Mouse (Mus musculus) heart, embryonic 16.5 days (tissue): ENCODE data around the gene Tnip2. TPM values are rescaled to one million over a fixed set of nuclear protein-coding genes. Genes with fewer than 3 reads are reported as not detected.
A peak's percentile ranks its signal among the peaks of the same experiment; 100 is the strongest.

Experiments
- ATAC-seq: fragments of 200-750 bp; cut with Nextera tagmentation; replicated peaks from 2 replicates; pipeline ENCODE4 v1.8.0; 2017; ENCODE audit warnings: moderate number of reproducible peaks; ENCODE audit not compliant: insufficient read depth, low FRiP score; ENCODE audit errors: extremely low read depth
- H3K27ac ChIP-seq: fragments of 300-500 bp; sonication (generic); 2 replicates; pipeline ENCODE4 v1.5.1; 2014; ENCODE audit warnings: mild to moderate bottlenecking, low read length, control low read depth, moderate library complexity
- H3K27me3 ChIP-seq: fragments of 300-500 bp; sonication (generic); 2 replicates; pipeline ENCODE4 v1.6.1; 2014; ENCODE audit warnings: low read length, mixed read lengths; ENCODE audit not compliant: control insufficient read depth, insufficient read depth
- H3K36me3 ChIP-seq: fragments of 300-500 bp; sonication (generic); 2 replicates; pipeline ENCODE4 v1.6.1; 2014; ENCODE audit not compliant: control insufficient read depth, insufficient read depth
- H3K4me1 ChIP-seq: fragments of 300-500 bp; sonication (generic); 2 replicates; pipeline ENCODE4 v1.6.1; 2014; ENCODE audit warnings: low read length, mixed read lengths; ENCODE audit not compliant: control insufficient read depth, insufficient read depth
- H3K4me2 ChIP-seq: fragments of 300-500 bp; sonication (generic); 2 replicates; pipeline ENCODE4 v1.6.1; 2014; ENCODE audit warnings: low read depth, mild to moderate bottlenecking, control low read depth, low read length
- H3K4me3 ChIP-seq: fragments of 300-500 bp; sonication (generic); 2 replicates; pipeline ENCODE4 v1.5.1; 2014; ENCODE audit warnings: mild to moderate bottlenecking, control low read depth, low read length
- H3K9ac ChIP-seq: fragments of 300-500 bp; sonication (generic); 2 replicates; pipeline ENCODE4 v1.6.1; 2014; ENCODE audit warnings: low read length, control low read depth
- H3K9me3 ChIP-seq: fragments of 300-500 bp; sonication (generic); replicated peaks from 2 replicates; pipeline ENCODE4 v1.6.1; 2016; ENCODE audit warnings: low read length; ENCODE audit not compliant: control insufficient read depth
- WGBS: fragments of 180-500 bp; shearing (Covaris S2); extraction: QIAGEN DNeasy Blood & Tissue Kit; methylation state at CpG from one replicate; pipeline ENCODE4 v1.1.7; 2014; 5-methylcytosine and 5-hydroxymethylcytosine counted together
- polyA plus RNA-seq: library from polyadenylated mRNA; unstranded; fragments of >200 nt; fragmentation: Nextera tagmentation; extraction: Ambion mirVana; gene quantifications from 2 replicates; pipeline ENCODE4 v1.2.1, GENCODE M21; 2015

The Tnip2 gene
- polyA plus RNA-seq, 1 experiment from 2014 or later = 18.2 TPM

DNA sequence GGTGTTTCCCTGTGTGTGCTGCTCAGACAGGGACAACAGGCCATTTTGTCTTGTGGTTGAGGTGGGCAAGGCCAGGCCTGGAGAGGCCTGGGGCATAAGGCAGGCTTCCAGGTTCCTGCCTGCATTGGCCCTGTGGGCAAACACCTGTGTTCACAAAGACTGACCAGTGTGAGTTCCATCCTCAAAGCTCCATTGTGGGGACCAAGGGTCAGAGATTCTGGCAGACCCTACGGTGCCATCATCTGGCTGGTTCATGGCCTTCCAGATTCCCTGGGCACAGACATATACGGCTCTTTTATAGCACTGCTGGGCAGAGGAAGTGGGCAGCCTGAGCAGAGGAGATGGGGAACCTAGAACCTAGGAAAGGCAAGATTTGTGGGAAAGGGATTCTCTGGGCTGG, 13.6 kb upstream of the Tnip2 start:
- Histone ChIP-seq H3K36me3 (no peaks in the 10 kb centered on the region), H3K27me3 (no peaks in the 10 kb centered on the region), H3K27ac (no peak overlapping the region), H3K4me1 (peaks cover 3% of the 10 kb centered on the region), H3K4me3 (no peak overlapping the region), H3K9me3 (no peaks in the 10 kb centered on the region), H3K9ac (no peak overlapping the region), H3K4me2 (no peak overlapping the region)
- no peak for ATAC-seq
- 83% methylated on average over 2 of the region's 2 CpGs for WGBS

GRCm38 (mm10) chr5:34526477-34526775, 12.6 kb upstream of the Tnip2 start:
- no peak for ATAC-seq
- no peaks in the 10 kb centered on the region for H3K9me3 ChIP-seq
- peaks cover 5% of the 10 kb centered on the region for H3K4me1 ChIP-seq
- H3K4me3 ChIP-seq = peak overlapping the region; percentile 68
- WGBS = 50% methylated on average over 5 of the region's 5 CpGs
- no peak overlapping the region for H3K27ac ChIP-seq
- H3K27me3 ChIP-seq = no peaks in the 10 kb centered on the region
- H3K36me3 ChIP-seq = no peaks in the 10 kb centered on the region
- H3K9ac ChIP-seq = no peak overlapping the region
- H3K4me2 ChIP-seq = peak overlapping the region; percentile 80

DNA sequence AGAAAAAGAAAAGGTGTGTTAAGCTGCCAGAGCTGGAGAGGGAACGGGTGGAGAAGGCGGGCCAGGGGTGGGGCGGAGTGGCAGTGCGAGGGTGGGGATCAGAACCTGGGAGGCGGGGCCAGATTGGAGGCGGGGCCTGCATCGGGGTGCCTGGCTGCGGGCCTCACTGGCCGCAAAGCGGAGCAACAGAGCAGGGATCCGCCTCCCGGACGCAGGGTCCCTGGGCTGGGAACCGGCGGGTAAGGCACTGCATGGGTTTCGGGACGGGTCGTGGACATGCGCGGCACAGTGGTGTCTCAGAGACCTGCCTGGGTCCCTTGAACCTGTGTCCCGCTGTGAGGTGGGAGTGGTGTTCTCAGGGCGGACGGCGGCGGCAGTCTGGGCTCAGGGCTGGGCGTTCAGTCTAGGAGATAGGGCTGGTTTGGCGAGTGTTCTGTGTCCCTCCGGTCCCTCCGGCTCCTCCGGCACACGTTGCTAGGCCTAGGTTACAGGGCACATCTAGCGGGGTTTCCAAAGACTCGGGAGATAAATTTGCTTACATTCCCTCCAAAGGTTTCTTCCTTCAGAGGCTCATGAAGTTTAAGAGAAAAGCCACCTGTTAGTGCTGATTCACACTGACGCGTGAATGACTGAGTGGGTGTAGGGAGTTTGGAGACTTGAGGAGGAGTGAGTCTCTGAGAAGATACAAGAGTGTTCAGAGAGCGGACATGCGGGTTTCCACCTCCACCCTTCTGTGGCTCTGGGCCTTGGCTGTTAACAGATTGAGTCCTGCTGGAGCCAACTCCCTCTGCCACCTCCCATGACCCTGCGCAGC, 12.1 kb upstream of the Tnip2 start, which contains the start of gene Sh3bp2:
Gene Sh3bp2, plus strand, starts transcription at position 176 of the 814 bp plus-strand sequence.
- Histone ChIP-seq H3K4me3 (peak within 1 kb of the TSS; percentile 68), H3K27ac (peak within 1 kb of the TSS; percentile 63; the same call in 1 of the 2 replicates), H3K27me3 (no peaks in the 10 kb centered on the region), H3K4me2 (peak within 1 kb of the TSS; percentile 80), H3K9me3 (no peaks in the 10 kb centered on the region), H3K36me3 (no peaks in the 10 kb centered on the region), H3K9ac (peak within 1 kb of the TSS; percentile 79), H3K4me1 (peaks cover 11% of the 10 kb centered on the region)
- WGBS = 3% methylated on average over 38 of the region's 38 CpGs
- peak; percentile 91 for ATAC-seq

DNA sequence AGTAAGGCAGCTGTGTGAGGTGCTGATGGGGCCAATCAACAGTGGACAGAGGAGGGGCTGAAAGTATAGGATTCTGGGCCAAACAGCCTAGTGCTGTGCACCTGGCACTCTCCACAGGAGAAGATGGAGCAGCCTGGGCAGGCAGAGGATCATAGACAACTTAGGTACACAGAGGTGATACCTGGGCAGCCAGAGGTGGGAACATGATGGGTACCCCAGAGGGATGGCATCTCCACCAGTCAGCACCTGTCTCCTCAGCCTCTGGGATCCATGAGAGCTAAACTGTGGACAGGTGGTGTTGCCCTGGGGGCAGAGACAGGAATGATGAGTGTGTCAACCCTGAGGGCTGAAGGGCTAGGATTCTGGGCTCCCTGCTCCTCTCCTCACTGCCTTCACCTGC, 10.7 kb upstream of the Tnip2 start:
- H3K36me3 ChIP-seq = no peaks in the 10 kb centered on the region
- no peak overlapping the region for H3K4me2 ChIP-seq
- peaks cover 16% of the 10 kb centered on the region for H3K4me1 ChIP-seq
- ATAC-seq = no peak
- no peak overlapping the region for H3K9ac ChIP-seq
- H3K9me3 ChIP-seq = no peaks in the 10 kb centered on the region
- no peak overlapping the region for H3K27ac ChIP-seq
- H3K4me3 ChIP-seq = no peak overlapping the region
- no peaks in the 10 kb centered on the region for H3K27me3 ChIP-seq

DNA sequence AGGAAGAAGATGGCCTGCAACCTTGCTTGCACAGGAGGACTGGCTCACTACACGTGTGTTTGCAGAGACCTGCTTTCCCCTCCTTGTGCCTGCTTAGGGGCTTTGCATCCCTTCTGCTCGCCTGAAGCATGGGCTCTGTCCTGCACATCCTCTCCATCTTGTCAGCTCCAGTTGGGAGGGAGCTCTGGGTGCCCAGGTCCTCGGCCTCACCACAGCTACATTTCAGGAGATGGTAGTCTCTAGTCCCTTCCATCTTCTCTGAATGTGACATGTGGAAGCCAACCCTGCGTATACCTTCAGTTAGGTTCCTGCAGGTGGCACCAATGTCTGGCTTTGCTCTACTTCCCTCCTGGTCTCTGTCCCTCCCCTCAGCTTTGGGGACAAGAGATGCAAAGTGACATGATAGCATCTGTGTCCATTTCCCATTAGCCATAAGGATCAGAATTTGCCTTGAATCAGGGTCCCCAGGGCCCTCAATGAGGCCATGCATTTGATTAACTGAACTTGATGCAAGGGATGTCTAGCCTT, 10.2 kb upstream of the Tnip2 start:
- Histone ChIP-seq H3K9ac (no peak overlapping the region), H3K4me2 (no peak overlapping the region), H3K9me3 (no peaks in the 10 kb centered on the region), H3K4me1 (peaks cover 16% of the 10 kb centered on the region), H3K36me3 (no peaks in the 10 kb centered on the region), H3K27ac (no peak overlapping the region), H3K27me3 (no peaks in the 10 kb centered on the region), H3K4me3 (no peak overlapping the region)
- ATAC-seq = no peak
- 57% methylated on average over 4 of the region's 4 CpGs for WGBS

DNA sequence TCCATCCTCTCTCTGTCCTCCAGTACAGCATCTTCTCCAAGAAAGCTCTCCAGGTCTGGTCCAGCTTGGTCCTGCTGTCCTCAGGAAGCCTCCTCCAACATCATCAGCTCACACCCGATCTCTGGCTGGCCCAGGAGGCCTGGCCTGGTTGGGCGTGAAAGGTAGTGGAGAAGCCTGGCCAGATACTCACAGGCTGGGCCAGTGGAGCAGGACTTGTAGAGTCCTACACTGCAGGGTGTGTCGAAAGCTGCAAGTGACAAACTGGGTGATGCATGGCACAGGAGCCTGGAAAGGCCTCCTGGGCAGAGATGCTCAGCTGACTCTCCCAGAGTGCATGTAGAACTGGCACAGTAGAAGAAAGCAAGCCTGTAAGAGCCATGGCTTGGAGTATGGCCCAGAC, 7.5 kb upstream of the Tnip2 start:
- H3K36me3 ChIP-seq = no peaks in the 10 kb centered on the region
- ATAC-seq = no peak
- H3K4me2 ChIP-seq = no peak overlapping the region
- H3K9ac ChIP-seq = no peak overlapping the region
- no peaks in the 10 kb centered on the region for H3K9me3 ChIP-seq
- WGBS = 61% methylated on average over 3 of the region's 3 CpGs
- peak overlapping the region; percentile 40 for H3K27ac ChIP-seq
- peaks cover 14% of the 10 kb centered on the region for H3K4me1 ChIP-seq
- H3K27me3 ChIP-seq = no peaks in the 10 kb centered on the region
- H3K4me3 ChIP-seq = no peak overlapping the region

- peaks cover 14% of the 10 kb centered on the region for H3K4me1 ChIP-seq
- H3K9ac ChIP-seq = no peak overlapping the region
- peak overlapping the region; percentile 10; the same call in 1 of the 2 replicates for H3K4me2 ChIP-seq
- peak overlapping the region; percentile 40; the same call in 1 of the 2 replicates for H3K27ac ChIP-seq
- no peaks in the 10 kb centered on the region for H3K27me3 ChIP-seq
- no peaks in the 10 kb centered on the region for H3K9me3 ChIP-seq
- 34% methylated on average over 11 of the region's 11 CpGs for WGBS
- no peak overlapping the region for H3K4me3 ChIP-seq
- no peaks in the 10 kb centered on the region for H3K36me3 ChIP-seq
- ATAC-seq = no peak
These were observed 6.8 kb upstream of the Tnip2 start for GRCm38 (mm10) chr5:34520458-34521209.

GRCm38 (mm10) chr5:34519389-34519910, 5.7 kb upstream of the Tnip2 start:
- ATAC-seq = no peak
- Histone ChIP-seq H3K4me1 (peaks cover 14% of the 10 kb centered on the region), H3K9me3 (no peaks in the 10 kb centered on the region), H3K4me3 (no peak overlapping the region), H3K27ac (no peak overlapping the region), H3K27me3 (no peaks in the 10 kb centered on the region), H3K36me3 (no peaks in the 10 kb centered on the region), H3K4me2 (no peak overlapping the region), H3K9ac (no peak overlapping the region)
- WGBS = 82% methylated on average over 9 of the region's 9 CpGs

GRCm38 (mm10) chr5:34517913-34518312, 4.1 kb upstream of the Tnip2 start:
- no peaks in the 10 kb centered on the region for H3K27me3 ChIP-seq
- no peak overlapping the region for H3K4me2 ChIP-seq
- no peaks in the 10 kb centered on the region for H3K36me3 ChIP-seq
- no peak for ATAC-seq
- H3K4me3 ChIP-seq = no peak overlapping the region
- WGBS = 22% methylated on average over 3 of the region's 3 CpGs
- peaks cover 17% of the 10 kb centered on the region for H3K4me1 ChIP-seq
- no peak overlapping the region for H3K9ac ChIP-seq
- H3K9me3 ChIP-seq = no peaks in the 10 kb centered on the region
- no peak overlapping the region for H3K27ac ChIP-seq
